Mouse (Mus musculus): ENCODE measurements around the gene Tmem150b. TPM values are rescaled to one million over a fixed set of nuclear protein-coding genes. Genes with fewer than 3 reads are reported as not detected.

Gene Tmem150b
- polyA plus RNA-seq, 1 experiment from 2014 or later, result 0.20 TPM

DNA sequence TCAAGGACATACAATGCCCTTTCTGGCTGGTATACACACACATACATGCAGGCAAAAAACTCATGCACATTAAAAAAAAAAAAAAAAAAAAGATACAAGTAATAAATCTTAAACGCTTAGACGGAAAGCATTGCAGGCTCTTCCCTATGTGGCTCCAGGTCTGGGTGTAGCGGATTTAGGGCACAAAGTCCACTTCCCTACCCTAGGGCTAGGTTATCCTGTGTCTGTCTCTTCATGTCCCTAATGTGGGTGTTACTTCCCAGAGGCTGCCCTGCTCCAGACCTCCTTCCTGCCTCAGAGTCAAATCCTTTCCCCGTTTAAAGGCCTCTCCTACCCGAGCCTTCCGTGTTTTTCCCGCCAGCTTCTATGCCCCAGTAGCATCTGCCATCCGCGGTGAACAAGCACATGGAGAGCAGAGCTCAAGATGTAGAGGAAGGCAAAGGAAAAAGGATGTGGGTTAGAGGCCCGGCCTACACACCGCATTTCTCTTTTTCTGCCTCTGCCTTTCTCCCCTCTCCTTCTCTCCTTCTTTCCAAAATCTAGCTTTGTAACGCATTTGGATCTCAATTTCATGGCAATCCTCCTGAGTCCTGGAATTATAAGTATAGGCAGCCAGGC is 50.8 kb downstream of the Tmem150b start:
- H3K27ac ChIP-seq, result no peak overlapping the region
- no peaks in the 10 kb centered on the region for H3K4me1 ChIP-seq
- peaks cover 87% of the 10 kb centered on the region for H3K36me3 ChIP-seq (replicated peaks)
- H3K9me3 ChIP-seq, result no peaks in the 10 kb centered on the region
- no peak for DNase-seq (ENCODE audit: extremely low spot score, low spot score)
- no peaks in the 10 kb centered on the region for H3K27me3 ChIP-seq (ENCODE audit: poor library complexity, severe bottlenecking)
- no peak overlapping the region for H3K4me3 ChIP-seq
- WGBS, result 92% methylated on average over 12 of the region's 12 CpGs

DNA sequence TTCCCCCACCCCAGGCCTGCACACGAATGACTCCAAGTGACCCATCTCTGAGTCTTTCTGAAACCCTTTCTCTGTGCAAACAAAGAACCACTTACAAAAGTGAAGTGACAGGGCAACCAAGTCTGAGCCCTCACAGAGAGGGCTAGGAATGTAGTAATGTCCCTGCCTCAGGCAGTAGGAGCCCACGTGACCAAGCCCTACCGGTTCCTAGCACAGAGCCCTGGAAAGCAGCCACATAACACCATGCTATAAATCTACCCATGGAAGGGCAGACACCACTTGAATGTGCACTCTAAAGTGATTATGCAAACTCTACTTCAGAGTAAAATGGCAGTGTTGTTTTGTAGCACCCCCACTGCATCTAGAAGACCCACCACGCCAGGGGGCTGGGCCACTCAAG is 53.1 kb downstream of the Tmem150b start:
- no peak overlapping the region for H3K27ac ChIP-seq
- 71% methylated on average over 4 of the region's 4 CpGs for WGBS
- H3K4me1 ChIP-seq, result no peaks in the 10 kb centered on the region
- H3K27me3 ChIP-seq (ENCODE audit: poor library complexity, severe bottlenecking), result no peaks in the 10 kb centered on the region
- H3K9me3 ChIP-seq, result no peaks in the 10 kb centered on the region
- DNase-seq (ENCODE audit: extremely low spot score, low spot score), result no peak
- H3K36me3 ChIP-seq (replicated peaks), result peaks cover 94% of the 10 kb centered on the region
- no peak overlapping the region; the same call in 1 of the 2 replicates for H3K4me3 ChIP-seq

DNA sequence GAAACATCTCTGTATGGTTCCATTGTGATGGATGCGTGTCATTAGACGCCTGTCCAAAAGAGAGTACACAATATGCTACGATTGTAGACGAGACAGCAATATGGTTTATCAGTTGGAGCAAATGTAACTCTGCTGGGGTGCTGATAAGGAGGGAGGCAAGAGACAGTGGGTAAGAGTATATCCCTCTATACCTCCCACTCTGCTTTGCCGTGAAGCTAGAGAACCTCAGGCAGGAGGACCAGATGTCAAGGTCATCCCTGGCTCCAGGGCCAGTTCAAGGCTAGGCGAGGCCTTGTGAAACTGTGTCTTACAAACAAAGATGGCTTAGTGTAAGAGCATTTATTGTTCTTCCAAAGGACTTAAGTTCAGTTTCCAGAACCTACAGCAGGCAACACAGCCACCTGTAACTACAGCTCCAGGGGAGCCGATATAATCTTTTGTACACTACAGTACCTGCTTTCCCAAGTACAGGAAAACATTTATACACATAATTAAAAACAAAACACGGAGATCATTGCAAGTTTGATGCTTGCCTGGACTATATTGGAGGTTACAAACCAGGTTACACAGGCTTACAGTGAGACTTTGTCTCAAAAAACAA is 54.3 kb downstream of the Tmem150b start:
- Histone ChIP-seq H3K27ac (no peak overlapping the region), H3K4me3 (no peak overlapping the region), H3K4me1 (no peaks in the 10 kb centered on the region), H3K36me3 (replicated peaks) (peaks cover 94% of the 10 kb centered on the region), H3K27me3 (ENCODE audit: poor library complexity, severe bottlenecking) (no peaks in the 10 kb centered on the region), H3K9me3 (no peaks in the 10 kb centered on the region)
- WGBS, result 91% methylated on average over 8 of the region's 8 CpGs
- DNase-seq (ENCODE audit: extremely low spot score, low spot score), result no peak

DNA sequence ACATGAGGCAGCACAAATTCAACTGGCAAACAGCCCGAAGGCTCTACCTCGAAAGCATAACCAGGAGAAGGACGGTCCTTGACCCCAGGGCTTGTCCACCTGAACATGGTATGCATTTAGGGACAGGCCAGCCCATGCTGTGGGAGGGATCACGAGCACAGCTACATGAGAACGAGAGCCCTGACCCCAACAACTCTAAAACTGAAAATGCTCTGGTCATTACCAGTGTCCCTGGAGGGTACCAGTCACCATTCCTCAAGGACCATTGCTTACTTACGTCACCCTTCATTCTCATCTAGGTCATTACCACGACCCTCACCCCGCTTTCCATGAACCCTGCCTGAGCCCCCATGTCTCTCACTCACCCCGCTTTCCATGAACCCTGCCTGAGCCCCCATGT is 55.9 kb downstream of the Tmem150b start:
- peaks cover 93% of the 10 kb centered on the region for H3K36me3 ChIP-seq (replicated peaks)
- H3K4me1 ChIP-seq, result no peaks in the 10 kb centered on the region
- no peak for DNase-seq (ENCODE audit: extremely low spot score, low spot score)
- H3K27ac ChIP-seq, result no peak overlapping the region
- WGBS, result 95% methylated on average over 9 of the region's 9 CpGs
- H3K4me3 ChIP-seq, result no peak overlapping the region
- no peaks in the 10 kb centered on the region for H3K9me3 ChIP-seq
- H3K27me3 ChIP-seq (ENCODE audit: poor library complexity, severe bottlenecking), result no peaks in the 10 kb centered on the region

DNA sequence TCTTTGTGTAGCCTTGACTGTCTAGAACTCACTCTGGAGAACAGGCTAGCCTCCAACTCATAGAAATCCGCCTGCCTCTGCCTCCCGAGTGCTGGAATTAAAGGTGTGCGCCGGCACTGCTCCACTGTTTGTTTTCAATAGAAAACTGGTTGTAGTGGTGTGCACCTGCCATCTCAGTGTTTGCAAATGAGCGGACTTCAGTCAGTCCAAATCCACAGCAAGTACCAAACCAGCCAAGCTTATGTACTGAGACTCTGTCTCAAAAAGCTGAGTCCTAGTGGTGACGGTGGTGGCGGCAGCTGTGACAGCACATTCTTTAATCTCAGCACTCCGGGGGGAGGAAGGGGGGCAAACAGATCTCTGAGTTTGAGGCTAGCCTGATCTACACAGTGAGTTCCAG is 56.5 kb downstream of the Tmem150b start:
- 94% methylated on average over 8 of the region's 8 CpGs for WGBS
- H3K9me3 ChIP-seq, result no peaks in the 10 kb centered on the region
- H3K27ac ChIP-seq, result no peak overlapping the region
- H3K4me1 ChIP-seq, result no peaks in the 10 kb centered on the region
- DNase-seq (ENCODE audit: extremely low spot score, low spot score), result no peak
- H3K36me3 ChIP-seq (replicated peaks), result peaks cover 90% of the 10 kb centered on the region
- no peaks in the 10 kb centered on the region for H3K27me3 ChIP-seq (ENCODE audit: poor library complexity, severe bottlenecking)
- no peak overlapping the region for H3K4me3 ChIP-seq

DNA sequence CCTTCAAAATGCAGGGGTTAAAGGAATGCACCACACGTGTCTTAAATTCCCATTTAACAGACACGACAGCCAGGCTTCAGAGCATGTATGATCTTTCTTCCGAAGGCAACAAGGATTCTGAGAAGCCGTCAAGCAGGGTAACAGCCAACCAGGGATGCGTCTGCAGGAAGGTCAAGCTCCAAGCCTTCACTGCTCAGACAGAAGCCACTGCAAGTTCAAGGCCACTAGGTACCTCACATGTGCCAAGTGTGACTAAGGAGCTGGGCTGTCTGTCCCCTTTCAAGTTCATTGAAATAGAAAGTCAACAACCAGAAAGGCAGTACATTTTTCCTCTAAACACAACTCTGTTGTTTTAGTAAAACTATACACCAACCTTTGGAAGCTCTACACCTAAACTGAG is 58.2 kb downstream of the Tmem150b start:
- Histone ChIP-seq H3K4me3 (no peak overlapping the region), H3K36me3 (replicated peaks) (peaks cover 89% of the 10 kb centered on the region), H3K4me1 (no peaks in the 10 kb centered on the region), H3K9me3 (no peaks in the 10 kb centered on the region), H3K27ac (no peak overlapping the region), H3K27me3 (ENCODE audit: poor library complexity, severe bottlenecking) (no peaks in the 10 kb centered on the region)
- DNase-seq (ENCODE audit: extremely low spot score, low spot score), result no peak
- WGBS, result 95% methylated on average over 5 of the region's 5 CpGs

DNA sequence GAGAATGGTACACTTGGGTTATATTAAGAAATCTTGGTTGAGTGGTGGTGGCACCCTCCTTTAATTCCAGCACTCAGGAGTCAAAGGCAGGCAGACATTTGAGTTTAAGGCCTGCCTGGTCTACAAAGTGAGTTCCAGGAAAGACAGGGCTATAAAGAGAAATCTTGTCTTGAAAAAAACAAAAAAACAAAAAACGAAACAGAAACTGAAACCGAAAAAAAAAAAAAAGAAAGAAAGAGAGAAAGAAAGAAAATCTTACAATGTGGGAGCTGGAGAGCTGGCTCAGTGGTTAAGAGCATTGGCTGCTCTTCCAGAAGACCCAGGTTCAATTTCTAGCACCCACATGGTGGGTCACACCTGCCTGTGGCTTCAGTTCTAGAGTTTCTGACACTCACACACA is 61.3 kb downstream of the Tmem150b start:
- Histone ChIP-seq H3K27ac (no peak overlapping the region), H3K27me3 (ENCODE audit: poor library complexity, severe bottlenecking) (no peaks in the 10 kb centered on the region), H3K4me1 (peaks cover 15% of the 10 kb centered on the region), H3K9me3 (no peaks in the 10 kb centered on the region), H3K4me3 (no peak overlapping the region), H3K36me3 (replicated peaks) (peaks cover 65% of the 10 kb centered on the region)
- WGBS, result 86% methylated on average over 2 of the region's 2 CpGs
- no peak for DNase-seq (ENCODE audit: extremely low spot score, low spot score)

DNA sequence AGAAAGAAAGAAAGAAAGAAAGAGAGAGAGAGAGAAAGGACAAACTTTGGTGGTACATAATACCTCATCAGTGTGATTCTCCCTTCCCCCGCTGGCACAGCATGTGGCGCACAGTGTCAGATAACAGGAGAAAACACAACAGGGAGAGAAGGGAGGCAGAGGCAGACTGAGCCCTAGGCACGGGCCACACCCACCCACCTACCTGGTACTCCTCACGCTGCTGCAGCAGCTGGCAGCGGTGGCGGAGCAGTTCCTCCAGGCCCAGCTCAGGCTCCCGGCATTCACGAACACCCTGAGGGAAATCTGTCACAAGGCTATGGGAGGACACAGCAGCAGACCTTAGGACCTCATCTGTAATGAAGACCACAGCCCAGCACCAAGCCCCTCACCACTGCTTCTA is 61.9 kb downstream of the Tmem150b start:
- H3K9me3 ChIP-seq, result no peaks in the 10 kb centered on the region
- peaks cover 60% of the 10 kb centered on the region for H3K36me3 ChIP-seq (replicated peaks)
- peaks cover 15% of the 10 kb centered on the region for H3K4me1 ChIP-seq
- no peak overlapping the region for H3K27ac ChIP-seq
- WGBS, result 68% methylated on average over 8 of the region's 8 CpGs
- H3K4me3 ChIP-seq, result no peak overlapping the region
- DNase-seq (ENCODE audit: extremely low spot score, low spot score), result no peak
- no peaks in the 10 kb centered on the region for H3K27me3 ChIP-seq (ENCODE audit: poor library complexity, severe bottlenecking)

DNA sequence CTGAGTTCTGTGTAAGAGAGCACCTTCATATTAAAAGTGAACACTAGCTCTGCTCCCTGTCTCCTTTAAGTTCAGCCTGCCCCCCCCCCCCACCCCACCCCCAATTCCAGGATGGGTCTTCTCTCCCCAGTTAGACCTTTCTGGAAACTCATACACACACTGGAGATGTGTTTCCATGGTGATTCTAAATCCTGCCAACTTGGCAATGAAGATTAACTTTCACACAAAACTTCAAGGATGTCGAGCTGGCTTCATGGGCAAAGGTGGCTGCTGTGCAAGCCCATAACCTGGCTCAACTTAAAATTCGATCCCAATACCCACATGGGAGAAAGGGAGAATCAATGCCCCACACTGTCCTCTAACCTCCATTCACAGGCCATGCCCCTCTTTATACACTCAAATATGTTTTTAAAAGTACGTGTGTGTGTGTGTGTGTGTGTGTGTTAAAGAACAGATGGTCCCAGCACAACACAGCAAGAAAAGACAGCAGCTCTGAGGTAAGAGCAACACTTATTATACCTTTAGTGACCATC is 65.1 kb downstream of the Tmem150b start:
- Histone ChIP-seq H3K27ac (peak overlapping the region; percentile 95), H3K9me3 (no peaks in the 10 kb centered on the region), H3K4me1 (peaks cover 36% of the 10 kb centered on the region), H3K36me3 (replicated peaks) (peaks cover 31% of the 10 kb centered on the region), H3K4me3 (peak overlapping the region; percentile 85), H3K27me3 (ENCODE audit: poor library complexity, severe bottlenecking) (no peaks in the 10 kb centered on the region)
- WGBS, result 62% methylated on average over 3 of the region's 3 CpGs
- no peak for DNase-seq (ENCODE audit: extremely low spot score, low spot score)

DNA sequence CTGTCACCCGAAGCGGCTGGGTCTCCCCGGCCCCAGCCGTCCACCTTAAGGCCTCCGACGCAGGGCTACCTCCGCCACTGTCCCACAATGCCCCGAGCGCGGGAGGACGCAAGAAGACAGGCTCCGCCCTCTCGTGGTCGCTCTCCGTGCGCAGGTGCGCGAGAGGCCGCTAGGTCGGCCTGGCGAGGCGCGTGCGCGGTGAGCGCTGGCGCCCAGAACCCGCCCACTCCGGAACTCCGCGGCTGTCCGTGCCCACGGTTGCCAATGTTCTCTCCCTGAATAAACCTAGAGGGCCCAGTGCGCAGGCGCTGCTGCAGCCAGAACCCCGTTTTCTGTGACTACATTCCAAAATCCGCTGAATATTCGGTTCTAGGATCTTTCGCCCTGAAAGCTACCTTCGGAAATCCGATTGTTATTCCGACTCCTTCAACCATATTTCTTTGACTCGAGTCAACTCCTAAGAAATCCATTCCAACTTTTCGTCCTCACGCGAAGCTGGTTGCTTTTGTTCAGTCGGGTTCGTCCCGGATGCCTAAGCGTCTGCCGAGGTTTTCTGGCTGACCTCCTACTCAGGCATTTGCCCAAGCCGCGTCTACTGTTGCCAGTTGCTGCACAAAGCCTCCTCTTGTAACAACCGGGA is 66.0 kb downstream of the Tmem150b start, which contains the start of gene Ppp6r1:
Gene Ppp6r1, minus strand, starts transcription at position 108 of the 640 bp plus-strand sequence.
- peak; percentile 92 for DNase-seq (ENCODE audit: extremely low spot score, low spot score)
- Histone ChIP-seq H3K9me3 (no peaks in the 10 kb centered on the region), H3K4me1 (peaks cover 41% of the 10 kb centered on the region), H3K4me3 (peak within 1 kb of the TSS; percentile 85), H3K27ac (peak within 1 kb of the TSS; percentile 95), H3K27me3 (ENCODE audit: poor library complexity, severe bottlenecking) (no peaks in the 10 kb centered on the region), H3K36me3 (replicated peaks) (peaks cover 26% of the 10 kb centered on the region)
- under 1% methylated on average over 54 of the region's 54 CpGs for WGBS

DNA sequence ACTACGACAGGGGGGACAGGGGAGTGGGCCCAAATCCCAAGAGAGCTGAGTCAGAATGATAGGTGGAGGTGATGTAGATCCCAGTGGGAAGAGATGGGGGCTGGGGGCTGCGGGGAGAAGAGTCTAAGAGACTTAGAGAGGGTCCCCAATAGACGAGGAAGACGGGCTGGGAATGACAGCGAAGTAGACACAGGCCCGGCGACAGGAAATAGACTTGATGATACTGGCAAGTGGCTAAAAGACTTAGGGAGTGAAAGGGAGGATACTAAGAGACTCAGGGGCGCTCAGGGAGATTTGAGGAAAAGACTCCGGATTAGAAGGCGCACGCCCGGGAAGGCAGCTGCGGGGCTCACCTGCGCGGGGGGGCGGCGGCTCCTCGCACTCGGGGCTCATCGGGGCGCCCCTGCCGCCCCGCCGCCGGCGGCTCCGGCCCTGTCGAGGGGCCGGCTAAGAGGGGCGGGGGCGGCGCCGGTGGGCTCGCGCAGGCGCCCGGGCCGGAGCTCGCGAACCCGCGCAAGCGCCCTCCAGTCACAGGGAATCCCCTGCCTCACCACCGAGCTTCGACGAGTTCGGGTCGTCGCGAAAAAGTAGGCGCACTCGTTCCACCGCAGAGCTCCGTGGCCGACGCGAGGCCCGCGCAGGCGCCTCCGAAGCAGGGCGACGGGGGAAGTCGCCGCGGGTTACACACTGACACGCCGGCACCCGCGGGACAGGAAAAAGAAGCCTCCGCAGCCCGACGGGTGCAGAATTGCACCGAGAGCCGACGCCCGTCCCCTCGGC is 66.7 kb downstream of the Tmem150b start:
- H3K27ac ChIP-seq, result peak overlapping the region; percentile 95
- DNase-seq (ENCODE audit: extremely low spot score, low spot score), result no peak
- peaks cover 42% of the 10 kb centered on the region for H3K4me1 ChIP-seq
- peaks cover 30% of the 10 kb centered on the region for H3K36me3 ChIP-seq (replicated peaks)
- under 1% methylated on average over 75 of the region's 78 CpGs for WGBS
- H3K27me3 ChIP-seq (ENCODE audit: poor library complexity, severe bottlenecking), result no peaks in the 10 kb centered on the region
- no peaks in the 10 kb centered on the region for H3K9me3 ChIP-seq
- peak overlapping the region; percentile 85 for H3K4me3 ChIP-seq

DNA sequence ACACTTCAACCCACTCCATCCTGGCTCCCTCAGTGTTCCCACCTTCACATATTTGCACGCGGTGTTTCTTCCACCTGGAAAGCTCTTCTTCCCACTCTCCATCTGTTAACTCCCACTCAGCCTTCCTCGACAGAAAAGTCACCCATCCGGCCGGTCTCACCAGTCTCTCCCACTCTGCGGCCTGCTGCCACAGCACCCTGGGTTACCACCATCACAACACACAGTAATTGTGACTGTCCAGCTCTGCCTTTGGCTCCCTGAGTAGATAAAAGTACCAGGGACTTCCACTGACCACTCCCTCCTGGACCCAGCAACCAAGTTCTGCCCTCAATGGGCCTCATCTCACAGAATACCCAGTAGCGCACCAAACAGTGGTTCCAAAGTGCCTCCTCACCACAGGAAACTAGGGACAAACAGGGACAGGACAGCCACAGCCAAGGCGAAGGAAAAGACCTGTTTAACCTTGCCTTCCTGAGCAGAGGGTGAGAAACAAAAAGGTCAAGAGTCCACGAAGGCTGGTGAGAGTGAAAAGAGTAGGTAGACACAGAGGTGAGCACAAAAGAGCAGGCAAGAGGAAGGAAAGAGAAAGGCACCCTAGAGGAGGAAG is 67.4 kb downstream of the Tmem150b start:
- no peaks in the 10 kb centered on the region for H3K9me3 ChIP-seq
- 66% methylated on average over 9 of the region's 9 CpGs for WGBS
- peak overlapping the region; percentile 95 for H3K27ac ChIP-seq
- H3K27me3 ChIP-seq (ENCODE audit: poor library complexity, severe bottlenecking), result no peaks in the 10 kb centered on the region
- DNase-seq (ENCODE audit: extremely low spot score, low spot score), result no peak
- peaks cover 42% of the 10 kb centered on the region for H3K4me1 ChIP-seq
- peak overlapping the region; percentile 85 for H3K4me3 ChIP-seq
- peaks cover 32% of the 10 kb centered on the region for H3K36me3 ChIP-seq (replicated peaks)

Measured in forebrain, embryonic 10.5 days (tissue).